Mouse (Mus musculus) 3T3-L1 (cell line): Measurements from ENCODE around the gene 1190002N15Rik.

Source experiments
- DNase-seq: peaks from one replicate; pipeline ENCODE4 v3.0.0-alpha.2; 2015; ENCODE audit warnings: low read depth, low spot score

1190002N15Rik gene

GRCm38 (mm10) chr9:94529987-94530386 lies 7.9 kb downstream of the 1190002N15Rik start:
- DNase-seq, result peak; percentile 25

- peak; percentile 23 for DNase-seq
Observed at GRCm38 (mm10) chr9:94529146-94529746, 8.6 kb downstream of the 1190002N15Rik start.

GRCm38 (mm10) chr9:94526473-94526872 lies 11.4 kb downstream of the 1190002N15Rik start:
- peak; percentile 36 for DNase-seq

- no peak for DNase-seq
Observed at GRCm38 (mm10) chr9:94512246-94512645, 25.6 kb downstream of the 1190002N15Rik start.

GRCm38 (mm10) chr9:94511139-94511538 lies 26.7 kb downstream of the 1190002N15Rik start:
- no peak for DNase-seq

DNA sequence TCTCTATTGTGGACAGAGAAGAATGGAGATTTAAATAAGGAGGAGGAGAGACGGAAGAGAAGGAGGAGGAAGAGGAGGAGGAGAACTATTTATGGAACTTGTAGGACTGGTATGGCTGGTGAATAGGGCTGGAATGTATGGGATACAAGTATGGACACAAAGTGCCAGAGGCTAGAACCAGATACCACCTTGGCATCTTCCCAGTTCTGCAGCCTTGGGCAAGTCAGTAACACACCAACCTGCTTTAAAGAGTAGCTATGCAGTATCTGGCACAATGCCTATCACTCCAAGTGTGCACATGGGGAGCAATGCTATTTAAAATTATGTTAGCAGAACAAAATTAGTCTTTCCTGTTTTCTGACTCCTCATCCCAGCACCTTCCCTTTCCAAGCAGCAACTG lies 30.9 kb downstream of the 1190002N15Rik start:
- no peak for DNase-seq

- no peak for DNase-seq
Observed at GRCm38 (mm10) chr9:94491467-94491866, 46.4 kb downstream of the 1190002N15Rik start.

- no peak for DNase-seq
Observed at GRCm38 (mm10) chr9:94487976-94488375, 49.9 kb downstream of the 1190002N15Rik start.

GRCm38 (mm10) chr9:94483291-94483879 lies 54.5 kb downstream of the 1190002N15Rik start:
- no peak for DNase-seq

DNA sequence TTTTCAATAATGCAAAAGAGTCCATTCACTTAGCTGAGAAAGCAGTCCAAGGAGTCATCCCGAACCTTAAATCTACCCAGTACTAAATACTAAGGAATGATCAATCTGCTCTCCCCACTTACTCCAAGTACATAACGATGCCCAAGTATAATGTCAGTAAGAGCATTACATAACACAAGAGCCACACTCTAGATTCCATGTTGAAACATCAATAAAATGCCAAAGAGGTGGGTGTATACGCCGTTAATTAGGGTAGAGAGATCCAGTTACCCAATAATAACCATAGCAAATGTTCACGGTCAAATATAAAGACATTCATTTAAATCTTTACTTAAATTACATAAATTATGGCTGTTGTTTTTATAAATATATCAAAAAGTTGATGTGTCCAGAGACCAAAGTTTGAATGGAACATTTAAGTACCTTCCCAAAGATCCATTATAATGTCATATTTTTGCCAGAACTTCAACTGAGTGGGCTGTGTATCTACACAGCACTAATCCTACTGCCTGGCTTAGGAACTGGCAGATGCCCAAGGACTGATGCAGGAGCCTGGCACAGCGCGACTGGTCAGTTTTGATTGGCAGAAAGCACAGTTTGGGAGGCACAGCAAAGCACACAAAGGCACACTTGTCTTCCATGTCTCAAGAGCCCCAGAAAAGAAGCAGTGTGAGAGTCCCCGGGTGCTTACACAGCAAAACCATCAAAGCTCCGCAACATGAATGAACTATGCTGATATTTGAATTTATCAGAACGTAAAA lies 55.5 kb downstream of the 1190002N15Rik start:
- peak; percentile 40 for DNase-seq

- DNase-seq, result no peak
Observed at GRCm38 (mm10) chr9:94481057-94481456, 56.8 kb downstream of the 1190002N15Rik start.

DNA sequence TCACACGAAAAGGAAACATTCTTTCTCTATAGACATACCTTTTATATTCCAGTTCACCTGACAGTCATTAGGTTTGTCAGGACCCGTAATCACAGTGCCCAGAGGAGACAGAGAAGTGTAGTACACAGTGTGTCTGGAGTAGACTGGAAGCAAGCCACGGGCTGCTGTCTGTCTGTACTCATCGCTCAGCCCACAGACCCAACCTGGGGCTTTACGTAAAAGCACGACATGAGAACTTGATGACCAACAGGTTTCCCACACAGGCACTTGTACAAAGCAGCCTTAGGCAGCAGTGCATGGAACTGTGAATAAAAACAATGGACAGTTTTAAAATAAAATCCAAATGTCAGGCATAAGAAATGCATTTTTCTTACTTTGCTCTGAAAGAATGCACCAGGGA lies 58.5 kb downstream of the 1190002N15Rik start:
- DNase-seq, result no peak

GRCm38 (mm10) chr9:94478954-94479353 lies 58.9 kb downstream of the 1190002N15Rik start:
- no peak for DNase-seq

DNA sequence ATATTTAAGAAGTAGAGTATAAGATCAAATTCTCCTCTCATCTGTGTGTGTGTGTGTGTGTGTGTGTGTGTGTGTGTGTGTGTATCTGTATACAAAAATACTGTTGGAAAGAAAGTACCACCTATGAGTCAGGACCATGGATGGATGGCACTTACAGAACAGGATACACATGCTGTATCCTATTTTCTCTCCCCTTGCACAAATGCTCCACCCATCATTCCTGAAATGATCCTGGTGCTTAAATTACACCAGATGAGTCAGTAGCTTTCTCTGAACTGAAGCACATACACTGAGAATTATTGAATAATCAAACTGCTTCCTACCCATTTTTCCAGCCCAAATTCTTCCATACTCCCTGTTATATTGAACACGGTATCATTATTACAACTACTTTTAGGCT lies 61.9 kb downstream of the 1190002N15Rik start:
- DNase-seq, result peak; percentile 43

- no peak for DNase-seq
Observed at GRCm38 (mm10) chr9:94473898-94474297, 64.0 kb downstream of the 1190002N15Rik start.

DNA sequence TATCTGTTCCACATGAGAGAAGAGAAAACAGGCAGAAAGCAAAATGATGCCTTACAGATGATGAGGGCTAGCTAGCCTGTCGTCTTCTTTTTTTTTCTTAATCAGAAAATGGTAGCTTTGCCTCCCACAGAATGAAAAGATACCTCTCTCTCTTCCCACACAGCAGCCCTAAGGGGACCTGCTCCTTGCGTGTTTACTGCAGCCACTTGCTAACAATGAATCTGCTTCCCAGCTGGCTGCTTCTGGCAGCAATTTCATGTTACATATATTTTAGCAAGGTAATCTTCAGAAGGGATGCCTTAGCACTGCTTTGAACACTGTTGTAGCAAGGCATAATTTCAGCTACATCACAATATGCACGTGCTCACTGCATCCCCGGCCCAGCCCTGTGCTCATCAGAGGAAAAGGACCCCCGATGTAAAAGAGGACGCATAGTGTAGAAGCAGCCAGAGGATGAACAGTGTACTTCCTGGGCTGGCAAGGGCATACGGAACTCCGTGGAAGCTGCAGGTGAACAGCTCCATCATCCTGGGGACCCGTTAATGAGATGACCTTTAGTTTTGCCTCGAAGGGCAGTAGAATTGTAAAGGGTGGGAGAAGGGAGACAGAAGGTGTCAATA lies 64.8 kb downstream of the 1190002N15Rik start:
- no peak for DNase-seq

- DNase-seq, result peak; percentile 16
Observed at GRCm38 (mm10) chr9:94471485-94471884, 66.4 kb downstream of the 1190002N15Rik start.
